Mouse (Mus musculus) embryonic facial prominence, embryonic 11.5 days (tissue): ENCODE results near the gene Sstr1. TPM values are rescaled to one million over a fixed set of nuclear protein-coding genes. Genes with fewer than 3 reads are reported as not detected.

Source experiments
- ATAC-seq: fragments of 200-750 bp; cut with Nextera tagmentation; replicated peaks from 2 replicates; pipeline ENCODE4 v1.8.0; 2017; ENCODE audit warnings: low read depth; ENCODE audit not compliant: insufficient number of reproducible peaks, low FRiP score, low TSS enrichment
- DNase-seq: peaks from one replicate; pipeline ENCODE4 v3.0.0-alpha.2; 2015; ENCODE audit warnings: low spot score
- H3K27ac ChIP-seq: fragments of 300-500 bp; sonication (generic); replicated peaks from 2 replicates; pipeline ENCODE4 v1.5.1; 2014; ENCODE audit warnings: mild to moderate bottlenecking, low read depth, low read length, control low read depth
- H3K27me3 ChIP-seq: fragments of 300-500 bp; sonication (generic); 2 replicates; pipeline ENCODE4 v1.6.1; 2014; ENCODE audit warnings: mild to moderate bottlenecking, low read length, moderate library complexity, mixed read lengths; ENCODE audit not compliant: control insufficient read depth, insufficient read depth
- H3K36me3 ChIP-seq: fragments of 300-500 bp; sonication (generic); replicated peaks from 2 replicates; pipeline ENCODE4 v1.6.1; 2014; ENCODE audit warnings: low read depth, mild to moderate bottlenecking, low read length, moderate library complexity, mixed read lengths; ENCODE audit not compliant: control insufficient read depth, insufficient read depth
- H3K4me1 ChIP-seq: fragments of 300-500 bp; sonication (generic); 2 replicates; pipeline ENCODE4 v1.6.1; 2014; ENCODE audit warnings: low read length, mixed read lengths; ENCODE audit not compliant: control insufficient read depth, insufficient read depth
- H3K4me2 ChIP-seq: fragments of 300-500 bp; sonication (generic); 2 replicates; pipeline ENCODE4 v1.6.1; 2014; ENCODE audit warnings: low read depth, mild to moderate bottlenecking, control low read depth, low read length, moderate library complexity
- H3K4me3 ChIP-seq: fragments of 300-500 bp; sonication (generic); 2 replicates; pipeline ENCODE4 v1.5.1; 2014; ENCODE audit warnings: low read depth, low read length, control low read depth
- H3K9ac ChIP-seq: fragments of 300-500 bp; sonication (generic); replicated peaks from 2 replicates; pipeline ENCODE4 v1.6.1; 2014; ENCODE audit warnings: mild to moderate bottlenecking, control low read depth, low read length
- H3K9me3 ChIP-seq: fragments of 300-500 bp; sonication (generic); replicated peaks from 2 replicates; pipeline ENCODE4 v1.6.1; 2016; ENCODE audit warnings: mild to moderate bottlenecking, low read length, inconsistent platforms, mixed read lengths; ENCODE audit not compliant: control insufficient read depth
- WGBS: fragments of 180-500 bp; shearing (Covaris S2); extraction: QIAGEN DNeasy Blood & Tissue Kit; methylation state at CpG from one replicate; pipeline ENCODE4 v1.1.7; 2014; 5-methylcytosine and 5-hydroxymethylcytosine counted together
- polyA plus RNA-seq: library from polyadenylated mRNA; unstranded; fragments of >200 nt; fragmentation: Nextera tagmentation; extraction: Ambion mirVana; gene quantifications from 2 replicates; pipeline ENCODE4 v1.2.1, GENCODE M21; 2014

Sstr1 gene
- polyA plus RNA-seq, result 1.6 and 1.7 TPM in 2 replicates

DNA sequence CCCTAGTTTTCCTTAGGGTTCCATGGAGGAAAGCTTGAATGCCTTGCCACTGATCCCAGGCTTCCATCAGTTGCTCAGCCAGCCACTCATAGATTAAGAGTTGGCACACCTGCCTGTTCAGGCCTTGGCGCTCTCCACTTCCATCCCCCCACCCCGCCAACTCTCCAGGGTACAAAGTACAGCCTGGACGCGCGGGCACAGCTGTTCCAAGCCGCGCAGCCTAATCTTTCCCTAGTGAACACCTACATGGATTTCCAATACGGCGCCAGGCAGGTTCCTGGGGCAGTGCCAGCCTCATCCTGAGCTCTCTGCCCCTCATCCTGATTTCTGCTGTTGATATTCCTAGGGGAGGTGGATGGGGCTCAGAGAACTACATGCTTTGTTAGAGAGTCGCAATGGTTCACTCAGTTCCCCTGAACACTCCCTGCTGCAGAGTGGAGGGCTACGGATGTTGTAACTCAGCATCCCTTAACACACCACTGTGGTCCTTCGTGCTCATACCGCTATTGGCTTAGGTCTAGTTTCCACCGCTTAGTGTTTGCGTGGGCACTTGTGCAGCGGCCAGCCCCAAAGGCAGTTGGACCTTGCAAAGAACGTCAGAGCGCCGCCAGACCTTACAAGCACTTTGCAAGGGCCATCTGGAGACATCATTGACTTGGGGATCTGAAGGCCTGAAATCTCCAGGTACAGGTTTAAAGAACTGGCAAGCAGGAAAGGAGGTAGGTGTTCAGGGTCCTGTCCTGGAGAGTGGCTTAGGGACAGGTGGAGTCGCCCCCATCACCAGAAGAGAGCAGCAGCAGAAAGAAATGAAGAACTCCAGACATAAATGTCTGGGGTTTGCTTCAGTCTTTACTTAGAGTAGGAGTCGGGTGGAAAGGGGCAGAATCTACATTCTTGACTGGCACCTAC lies at the start of gene Sstr1:
TSS of gene Sstr1 (plus strand) at position 610 of the 909 bp plus-strand sequence.
- no peak within 1 kb of the TSS for H3K27ac ChIP-seq
- WGBS, result 13% methylated on average over 21 of the region's 21 CpGs
- no peaks in the 10 kb centered on the region for H3K9me3 ChIP-seq
- peaks cover 29% of the 10 kb centered on the region for H3K27me3 ChIP-seq
- H3K4me2 ChIP-seq, result peak within 1 kb of the TSS; percentile 93
- peak within 1 kb of the TSS; percentile 40 for H3K4me3 ChIP-seq
- peak within 1 kb of the TSS; percentile 41 for H3K9ac ChIP-seq
- DNase-seq (no peak), ATAC-seq (no peak)
- no peaks in the 10 kb centered on the region for H3K36me3 ChIP-seq
- H3K4me1 ChIP-seq, result peaks cover 4% of the 10 kb centered on the region

DNA sequence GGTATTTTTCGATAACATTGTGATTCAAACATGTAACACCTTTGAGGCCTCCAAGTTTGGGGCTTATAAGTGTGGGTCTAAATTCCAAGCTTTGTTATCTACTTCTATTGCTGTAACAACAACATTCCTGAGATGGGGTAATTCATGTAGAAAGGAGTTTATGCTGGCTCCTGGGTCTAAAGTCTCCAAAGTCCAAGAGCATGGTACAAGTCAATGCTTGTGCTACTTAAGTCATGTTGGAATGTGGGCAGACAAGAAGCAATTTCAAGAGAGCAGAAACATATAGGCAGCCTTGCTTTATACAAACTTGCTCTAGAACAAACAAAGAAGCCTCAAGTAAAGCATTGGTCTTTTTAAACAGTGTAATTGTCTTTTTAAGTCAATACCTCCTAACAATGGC lies 12.8 kb upstream of the Sstr1 start:
- Histone ChIP-seq H3K27ac (no peak overlapping the region), H3K27me3 (no peaks in the 10 kb centered on the region), H3K36me3 (no peaks in the 10 kb centered on the region), H3K9ac (no peak overlapping the region), H3K4me3 (no peak overlapping the region), H3K9me3 (no peaks in the 10 kb centered on the region), H3K4me1 (no peaks in the 10 kb centered on the region), H3K4me2 (no peak overlapping the region)
- DNase-seq, result no peak
- no peak for ATAC-seq
- WGBS, result 93% methylated on average over 1 of the region's 1 CpGs

DNA sequence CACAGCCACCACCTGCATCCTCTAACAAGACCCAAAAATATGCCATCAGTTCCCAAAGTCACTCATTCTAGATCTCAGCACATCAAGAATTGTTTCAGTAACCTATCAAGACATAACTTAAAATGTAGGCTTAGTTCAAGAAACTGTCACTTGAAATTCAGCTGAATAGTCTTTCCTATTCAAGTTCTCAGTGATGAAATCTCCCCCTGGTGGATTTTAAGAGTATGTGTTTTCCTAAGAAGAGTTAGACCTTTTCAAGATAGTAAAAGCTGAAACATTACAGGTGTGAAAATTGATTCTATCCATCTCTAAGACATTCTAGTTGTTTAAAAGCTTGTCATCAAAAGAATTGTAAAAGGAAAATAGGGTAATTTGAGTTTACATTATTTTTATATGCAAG lies 10.4 kb upstream of the Sstr1 start:
- H3K4me3 ChIP-seq, result no peak overlapping the region
- no peak overlapping the region for H3K27ac ChIP-seq
- no peak overlapping the region for H3K9ac ChIP-seq
- H3K27me3 ChIP-seq, result no peaks in the 10 kb centered on the region
- H3K4me1 ChIP-seq, result no peaks in the 10 kb centered on the region
- no peaks in the 10 kb centered on the region for H3K36me3 ChIP-seq
- ATAC-seq (no peak), DNase-seq (no peak)
- no peak overlapping the region for H3K4me2 ChIP-seq
- H3K9me3 ChIP-seq, result no peaks in the 10 kb centered on the region

GRCm38 (mm10) chr12:58207956-58208355 lies 3.6 kb upstream of the Sstr1 start:
- H3K4me3 ChIP-seq, result no peak overlapping the region
- no peak overlapping the region for H3K4me2 ChIP-seq
- DNase-seq (no peak), ATAC-seq (no peak)
- H3K27ac ChIP-seq, result no peak overlapping the region
- WGBS, result 82% methylated on average over 1 of the region's 1 CpGs
- H3K27me3 ChIP-seq, result peaks cover 23% of the 10 kb centered on the region
- H3K4me1 ChIP-seq, result no peaks in the 10 kb centered on the region
- H3K9me3 ChIP-seq, result no peaks in the 10 kb centered on the region
- no peaks in the 10 kb centered on the region for H3K36me3 ChIP-seq
- H3K9ac ChIP-seq, result no peak overlapping the region

DNA sequence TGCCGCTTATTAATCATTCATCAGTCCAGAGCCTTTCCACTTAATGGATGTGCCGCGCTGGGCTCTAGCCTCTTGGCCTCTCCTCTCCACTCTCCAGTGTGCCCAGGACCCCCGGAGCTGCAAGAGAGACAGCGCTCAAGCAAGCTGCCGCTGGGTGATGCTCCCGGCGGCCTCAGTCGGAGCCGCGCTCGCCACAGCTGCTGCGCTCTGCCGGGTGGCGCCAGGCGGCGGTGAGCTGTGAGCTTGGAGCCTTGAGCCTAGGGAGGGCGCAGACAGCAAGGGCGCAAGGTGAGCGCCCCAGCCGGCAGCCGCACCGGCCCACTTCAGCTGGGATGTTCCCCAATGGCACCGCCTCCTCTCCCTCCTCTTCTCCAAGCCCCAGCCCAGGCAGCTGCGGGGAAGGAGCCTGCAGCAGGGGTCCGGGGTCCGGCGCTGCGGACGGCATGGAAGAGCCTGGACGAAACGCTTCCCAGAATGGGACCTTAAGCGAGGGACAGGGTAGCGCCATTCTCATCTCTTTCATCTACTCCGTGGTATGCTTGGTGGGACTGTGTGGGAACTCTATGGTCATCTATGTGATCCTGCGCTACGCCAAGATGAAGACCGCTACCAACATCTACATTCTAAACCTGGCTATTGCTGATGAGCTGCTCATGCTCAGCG lies 820 bp downstream of the Sstr1 start:
- Histone ChIP-seq H3K4me3 (peak overlapping the region; percentile 40), H3K27ac (no peak overlapping the region), H3K27me3 (peaks cover 29% of the 10 kb centered on the region), H3K9ac (peak overlapping the region; percentile 41), H3K36me3 (no peaks in the 10 kb centered on the region), H3K4me1 (peaks cover 4% of the 10 kb centered on the region), H3K4me2 (peak overlapping the region; percentile 93), H3K9me3 (no peaks in the 10 kb centered on the region)
- under 1% methylated on average over 39 of the region's 39 CpGs for WGBS
- ATAC-seq, result peak; percentile 66
- DNase-seq, result peak; percentile 64

- H3K4me3 ChIP-seq, result peak overlapping the region; percentile 40
- peaks cover 4% of the 10 kb centered on the region for H3K4me1 ChIP-seq
- H3K27me3 ChIP-seq, result peaks cover 29% of the 10 kb centered on the region
- H3K4me2 ChIP-seq, result peak overlapping the region; percentile 93
- ATAC-seq (0 out of 2 replicates have a peak, but pooled peaks have one; percentile 26), DNase-seq (no peak)
- H3K27ac ChIP-seq, result no peak overlapping the region
- no peaks in the 10 kb centered on the region for H3K36me3 ChIP-seq
- 3% methylated on average over 29 of the region's 29 CpGs for WGBS
- H3K9me3 ChIP-seq, result no peaks in the 10 kb centered on the region
- H3K9ac ChIP-seq, result no peak overlapping the region
Observed at GRCm38 (mm10) chr12:58212924-58213450, 1.4 kb downstream of the Sstr1 start.

DNA sequence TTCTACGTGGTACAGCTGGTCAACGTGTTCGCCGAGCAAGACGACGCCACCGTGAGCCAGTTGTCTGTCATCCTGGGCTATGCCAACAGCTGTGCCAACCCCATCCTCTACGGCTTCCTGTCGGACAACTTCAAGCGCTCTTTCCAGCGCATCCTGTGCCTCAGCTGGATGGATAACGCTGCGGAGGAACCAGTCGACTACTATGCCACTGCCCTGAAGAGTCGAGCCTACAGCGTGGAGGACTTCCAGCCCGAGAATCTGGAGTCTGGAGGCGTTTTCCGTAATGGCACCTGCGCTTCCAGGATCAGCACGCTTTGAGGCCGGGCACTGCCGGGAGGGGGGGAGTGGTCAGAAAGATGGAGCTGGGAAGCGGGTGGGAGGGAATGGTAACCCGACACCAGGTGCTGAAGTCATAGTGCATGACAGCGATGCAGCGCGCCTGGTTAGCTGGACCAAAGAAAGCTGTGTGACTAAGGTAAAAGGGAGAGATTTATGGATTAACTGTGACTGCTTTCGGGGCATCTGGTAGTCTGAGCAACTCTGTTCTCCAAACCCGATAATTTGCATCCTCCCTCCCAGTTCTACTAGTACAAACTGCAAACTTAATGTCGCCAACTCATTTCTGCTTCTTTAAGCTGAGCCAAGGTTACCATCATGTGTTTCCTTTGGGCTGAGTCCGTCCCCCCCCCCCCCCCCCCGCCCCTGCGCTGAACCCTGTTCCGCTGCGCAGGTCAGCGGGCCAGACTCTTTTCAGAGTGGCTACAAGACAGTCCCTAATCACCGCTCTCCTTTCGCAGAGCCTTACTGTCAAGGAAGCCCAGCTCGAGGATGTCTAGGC lies 2.1 kb downstream of the Sstr1 start:
- Histone ChIP-seq H3K9me3 (no peaks in the 10 kb centered on the region), H3K36me3 (no peaks in the 10 kb centered on the region), H3K4me3 (peak overlapping the region; percentile 40), H3K4me2 (peak overlapping the region; percentile 93), H3K9ac (no peak overlapping the region), H3K27me3 (peaks cover 29% of the 10 kb centered on the region), H3K27ac (no peak overlapping the region), H3K4me1 (peaks cover 4% of the 10 kb centered on the region)
- ATAC-seq (peak; percentile 42; the same call in 1 of the 2 replicates), DNase-seq (peak; percentile 73)
- 1% methylated on average over 39 of the region's 40 CpGs for WGBS
